Mouse (Mus musculus): ENCODE data around the gene Tmem246. TPM values are rescaled to one million over a fixed set of nuclear protein-coding genes. Genes with fewer than 3 reads are reported as not detected.
"Not testable (repeated sequence)": the region's sequence is repeated elsewhere in the genome, so short reads cannot be mapped to it uniquely, and the experiment has no call there.

Tmem246 gene
- 4.0 and 4.4 TPM in 2 replicates for polyA plus RNA-seq (2015; fragmentation: Nextera tagmentation; extraction: Ambion mirVana)

DNA sequence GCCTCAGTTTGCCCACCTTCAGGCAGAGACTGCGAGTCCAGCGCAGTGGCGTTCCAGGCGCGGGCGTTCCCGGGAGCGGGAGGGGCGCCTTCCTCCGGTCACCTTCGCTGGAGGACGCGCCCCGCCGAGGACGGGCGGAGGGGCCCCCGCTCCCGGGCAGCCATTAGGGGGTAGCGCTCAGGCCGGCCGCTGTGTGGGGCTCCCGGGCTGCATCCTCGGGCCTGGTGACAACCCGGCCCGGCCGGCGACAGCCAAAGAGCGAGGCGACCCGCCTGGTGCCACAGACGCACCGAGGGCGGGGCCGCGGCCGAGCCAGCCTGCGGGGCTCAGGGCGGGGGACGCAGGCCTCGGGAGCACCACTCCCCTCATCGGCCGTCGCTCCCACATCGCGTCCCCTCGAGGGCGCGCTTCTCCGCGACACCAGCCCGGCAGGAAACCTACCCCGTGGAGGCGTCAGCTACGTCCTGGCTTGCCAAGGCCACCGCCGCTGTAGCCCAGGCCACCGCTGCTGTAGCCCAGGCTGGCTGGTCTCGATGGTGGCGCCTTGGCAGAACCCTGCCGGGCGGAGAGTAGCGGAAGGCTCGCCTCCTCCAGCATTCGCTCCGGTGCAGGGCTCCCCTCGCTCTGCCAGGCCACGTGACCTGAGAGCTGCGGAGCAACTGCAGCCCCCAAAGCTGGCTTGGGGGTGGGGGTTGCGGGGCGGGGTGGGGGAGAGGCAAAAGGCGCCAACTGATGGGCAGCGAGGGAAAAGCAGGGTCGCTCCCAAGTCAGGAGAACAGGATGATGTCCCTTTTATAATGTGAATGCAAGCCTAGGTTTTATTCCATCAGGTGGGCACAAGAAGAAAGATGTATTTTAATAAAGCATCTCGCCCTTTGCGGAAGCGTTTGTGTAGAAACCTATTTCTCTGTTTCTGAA, at the start of gene Tmem246:
Gene Tmem246 (minus strand): TSS at position 694 of the 918 bp plus-strand sequence.
- DNase-seq (ENCODE audit: low spot score): no peak

DNA sequence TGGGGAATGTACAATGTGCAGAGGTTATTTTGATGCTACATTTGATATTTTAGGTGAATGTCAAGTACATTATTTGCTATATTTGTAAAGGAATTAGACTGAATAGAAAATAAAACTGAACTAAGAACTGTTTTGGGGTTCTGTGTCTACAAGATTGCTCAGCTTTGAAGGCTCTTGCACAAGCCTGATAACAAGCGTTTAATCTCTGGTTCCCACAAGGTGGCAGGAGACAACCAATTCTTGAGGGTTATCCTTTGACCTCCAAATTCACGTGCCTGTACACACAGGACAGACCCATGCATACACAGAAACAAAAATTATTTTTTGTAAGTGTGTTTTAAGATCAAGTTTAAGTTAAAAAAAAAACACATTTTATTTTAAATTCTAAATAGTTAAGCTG, 42.2 kb upstream of the Tmem246 start:
- DNase-seq (ENCODE audit: low spot score): no peak

DNA sequence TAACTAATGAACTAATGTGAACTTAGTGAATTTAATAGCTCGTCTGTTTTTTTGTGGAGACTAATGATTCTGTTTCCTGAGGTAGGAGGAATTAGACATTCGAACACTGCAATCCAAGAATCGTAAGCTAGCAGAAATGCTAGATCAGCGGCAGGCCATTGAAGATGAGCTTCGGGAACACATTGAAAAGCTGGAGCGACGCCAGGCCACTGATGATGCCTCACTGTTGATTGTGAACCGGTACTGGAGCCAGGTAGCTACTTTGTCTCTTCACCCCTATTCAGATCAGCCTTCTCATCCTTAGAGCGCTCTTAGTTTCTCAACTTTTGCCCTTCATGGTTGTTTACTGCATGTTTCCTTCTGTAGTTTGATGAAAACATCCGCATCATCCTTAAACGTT, 40.1 kb upstream of the Tmem246 start:
- DNase-seq (ENCODE audit: low spot score): no peak

DNA sequence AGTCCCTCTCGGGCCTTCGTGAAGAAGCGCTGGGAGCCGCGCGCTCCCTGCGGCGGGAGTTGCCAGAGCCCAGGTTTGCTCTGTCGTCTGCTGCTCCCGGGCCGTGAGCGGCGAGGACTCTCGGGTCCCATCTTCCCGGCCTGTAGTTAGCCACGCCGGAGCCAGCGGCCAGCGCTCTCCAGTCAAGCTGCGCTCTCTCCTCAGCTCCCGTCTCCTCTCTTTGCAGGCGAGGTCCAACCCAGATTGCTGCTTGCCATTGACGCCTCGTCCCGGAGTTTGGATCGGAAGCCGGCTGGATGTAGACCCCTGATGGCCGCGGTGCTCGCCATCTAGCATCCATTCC, 34.4 kb upstream of the Tmem246 start:
- DNase-seq (ENCODE audit: low spot score): no peak

DNA sequence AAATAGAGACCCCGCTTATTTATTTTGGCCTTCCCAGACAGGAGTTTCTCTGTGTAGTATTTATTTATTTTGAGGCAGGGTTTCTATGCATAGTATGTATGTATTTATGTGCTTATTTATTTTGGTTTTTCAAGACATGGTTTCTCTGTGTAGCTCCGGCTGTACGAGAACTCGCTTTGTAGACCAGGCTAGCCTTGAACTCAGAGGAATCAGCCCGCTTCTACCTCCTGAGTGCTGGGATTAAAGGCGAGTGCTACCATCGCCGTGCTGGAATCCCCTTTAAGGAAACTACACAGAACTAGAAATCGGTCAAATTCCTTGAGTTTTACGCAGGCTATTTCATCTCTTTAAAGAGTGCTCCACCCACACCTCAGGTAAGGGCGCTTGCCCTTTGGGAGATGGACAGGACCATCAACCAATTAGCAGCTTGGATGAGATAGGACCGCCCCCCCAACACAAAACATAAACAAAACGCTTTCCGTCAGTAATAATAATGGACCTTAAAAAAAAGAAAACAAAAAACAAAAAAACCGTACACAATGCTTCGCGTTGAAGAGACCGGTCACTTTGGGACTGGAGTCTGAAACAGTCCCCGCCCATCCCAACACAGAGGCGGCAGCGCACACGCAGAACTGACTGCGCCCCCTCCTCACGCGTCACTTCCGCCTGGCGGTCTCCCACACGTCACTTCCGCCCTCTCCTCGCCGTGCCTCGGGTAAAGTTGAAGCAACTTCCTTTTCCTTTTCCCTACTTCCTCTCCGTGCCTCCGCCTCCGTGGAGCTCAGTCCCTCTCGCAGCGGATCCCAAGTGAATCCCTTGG, 33.9 kb upstream of the Tmem246 start, which contains the start of gene Rnf20:
Gene Rnf20 (plus strand): TSS at position 688 of the 820 bp plus-strand sequence.
- peak; percentile 96 for DNase-seq (ENCODE audit: low spot score)

DNA sequence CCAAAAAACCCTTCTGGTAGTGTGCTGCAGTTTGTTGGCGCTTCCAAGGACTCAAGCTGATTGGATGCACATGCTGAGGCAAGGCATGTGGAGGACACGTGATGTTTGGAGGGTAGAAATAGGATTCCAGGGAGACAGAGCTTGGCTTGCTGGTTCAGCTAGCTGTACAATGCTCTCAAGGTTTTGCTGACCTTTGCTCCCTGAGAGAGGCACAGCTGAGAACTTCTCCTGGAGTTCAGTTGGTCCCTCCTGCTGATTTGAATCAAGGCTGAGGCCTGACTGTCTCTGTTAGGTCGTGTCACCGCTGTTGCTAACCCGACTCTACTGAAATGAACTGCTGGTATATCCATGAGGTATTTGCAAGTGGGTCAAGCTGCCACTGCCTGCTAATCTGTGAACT, 31.3 kb upstream of the Tmem246 start:
- no peak for DNase-seq (ENCODE audit: low spot score)

DNA sequence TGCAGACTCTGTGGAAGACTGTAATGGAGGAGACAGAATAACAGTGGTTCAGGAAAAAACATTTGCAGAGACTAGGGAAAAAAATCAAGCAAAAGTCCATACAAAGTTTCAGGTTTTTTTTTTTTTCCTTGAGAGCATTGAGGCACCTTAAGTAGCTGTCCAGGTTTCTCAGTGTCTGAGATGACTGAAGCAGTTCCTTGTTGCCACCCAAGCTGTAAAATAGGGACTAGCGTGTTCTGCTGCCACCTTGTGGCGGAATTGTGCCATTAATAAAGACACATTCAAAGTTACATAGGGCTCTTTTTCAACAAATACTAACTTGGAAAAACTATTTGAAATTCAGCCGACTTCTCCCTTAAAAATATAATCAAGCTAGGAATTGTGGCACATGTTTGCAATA, 29.3 kb upstream of the Tmem246 start:
- DNase-seq (ENCODE audit: low spot score): peak; percentile 74

DNA sequence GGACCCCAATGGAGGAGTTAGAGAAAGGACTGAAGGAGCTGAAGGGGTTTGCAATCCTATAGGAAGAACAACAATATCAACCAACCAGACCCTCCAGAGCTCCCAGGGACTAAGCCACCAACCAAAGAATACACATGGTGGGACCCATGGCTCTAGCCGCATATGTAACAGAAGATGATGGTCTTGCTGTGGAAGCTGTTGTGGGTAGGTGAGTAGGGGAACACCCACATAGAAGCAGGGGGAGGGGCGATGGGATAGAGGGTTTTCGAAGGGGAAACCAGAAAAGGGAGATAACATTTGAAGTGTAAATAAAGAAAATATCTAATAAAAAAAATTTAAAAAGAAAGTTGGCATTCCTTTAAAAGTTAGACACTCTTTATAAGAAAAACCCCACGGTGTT, 27.3 kb upstream of the Tmem246 start:
- not testable (repeated sequence) for DNase-seq (ENCODE audit: low spot score)

DNA sequence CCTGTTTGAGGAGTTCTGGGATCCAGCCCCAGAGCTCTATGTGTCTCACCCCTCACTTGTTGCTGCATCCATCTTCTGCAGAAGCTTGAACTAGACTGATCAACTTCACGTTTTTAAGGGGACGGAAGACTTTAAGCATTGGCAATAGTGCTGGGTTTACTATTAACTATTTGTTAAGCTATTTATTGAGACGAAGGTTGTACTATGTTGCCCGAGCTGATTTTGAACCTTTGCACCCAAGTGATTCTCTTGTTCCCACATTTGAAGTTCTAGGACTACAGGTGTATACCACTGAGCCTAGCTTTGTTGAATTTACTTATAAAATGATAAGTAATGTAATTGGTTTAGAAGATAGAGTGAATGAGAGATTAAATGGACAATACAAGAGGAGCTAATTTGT, 26.2 kb upstream of the Tmem246 start:
- DNase-seq (ENCODE audit: low spot score): no peak

DNA sequence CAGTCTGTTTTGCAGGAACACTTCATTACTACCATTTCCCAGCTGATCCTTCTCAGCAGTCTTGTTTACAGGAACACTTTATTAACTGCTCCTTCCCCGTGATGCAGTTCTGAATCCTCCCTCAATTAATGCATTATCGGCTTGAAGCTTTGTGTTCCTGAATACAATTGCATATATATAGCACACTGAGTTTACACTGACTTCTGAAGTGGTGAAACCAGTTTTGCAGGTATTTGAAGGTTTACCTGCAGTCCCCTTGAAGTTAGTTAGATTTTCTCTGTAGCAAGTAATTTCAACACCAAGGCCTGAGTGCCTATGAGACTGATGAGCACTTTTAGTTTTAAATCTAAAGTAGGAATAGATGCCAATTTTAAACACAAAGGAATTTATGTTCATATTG, 24.6 kb upstream of the Tmem246 start:
- DNase-seq (ENCODE audit: low spot score): no peak

DNA sequence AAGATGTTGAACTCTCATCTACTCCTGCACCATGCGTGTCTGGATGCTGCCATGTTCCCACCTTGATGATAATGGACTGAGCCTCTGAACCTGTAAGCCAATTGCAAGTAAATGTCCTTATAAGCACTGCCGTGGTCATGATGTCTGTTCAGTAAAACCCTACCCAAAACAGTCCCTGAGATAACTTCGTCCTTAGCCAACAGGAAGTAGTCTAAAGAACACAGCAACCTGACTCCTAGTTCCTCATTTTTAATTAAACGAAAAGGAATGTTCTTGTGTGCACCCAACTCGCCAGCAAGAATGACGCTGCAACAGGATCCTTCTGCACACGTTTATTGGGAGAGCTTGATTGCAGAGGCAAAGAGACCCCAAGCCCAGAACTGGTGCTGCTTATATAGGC, 22.2 kb upstream of the Tmem246 start:
- DNase-seq (ENCODE audit: low spot score): not testable (repeated sequence)

DNA sequence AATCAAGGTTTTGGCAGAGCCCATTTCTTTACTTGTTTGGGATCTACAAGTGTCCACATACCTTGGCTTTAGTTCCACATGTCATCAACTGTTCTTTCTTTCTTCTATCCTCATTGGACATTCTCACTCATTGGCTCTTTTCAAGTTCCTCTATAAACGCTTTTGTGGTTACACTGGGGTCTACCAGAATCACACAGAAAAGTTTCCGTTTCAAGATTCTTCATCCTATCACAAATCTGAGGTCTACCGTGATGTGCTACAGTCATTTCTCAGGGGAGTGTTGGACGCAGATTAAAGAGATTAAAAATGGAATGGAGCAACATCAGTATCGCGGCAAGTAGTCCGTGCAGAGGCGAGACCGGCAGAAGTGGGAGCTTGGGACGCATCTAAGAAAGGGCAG, 19.2 kb upstream of the Tmem246 start:
- DNase-seq (ENCODE audit: low spot score): no peak

DNA sequence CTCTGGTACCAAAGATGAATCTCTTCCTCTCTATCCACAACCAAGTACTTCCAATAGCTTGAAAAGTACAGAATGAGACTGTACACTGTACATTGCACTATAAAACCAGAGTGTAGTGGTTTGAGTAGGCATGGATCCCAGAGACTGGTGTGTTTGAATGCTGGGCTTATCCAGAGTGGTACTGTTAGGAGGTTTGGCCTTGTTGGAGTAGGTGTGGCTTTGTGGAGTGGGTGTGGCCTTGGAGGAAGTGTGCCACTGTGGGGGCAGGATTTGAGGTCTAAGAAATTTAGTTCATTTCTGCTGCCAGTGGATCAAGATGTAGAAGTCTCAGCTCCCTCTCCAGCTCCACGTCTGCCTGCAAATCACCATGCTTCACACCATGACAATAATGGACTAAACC, 7.8 kb upstream of the Tmem246 start:
- no peak for DNase-seq (ENCODE audit: low spot score)

DNA sequence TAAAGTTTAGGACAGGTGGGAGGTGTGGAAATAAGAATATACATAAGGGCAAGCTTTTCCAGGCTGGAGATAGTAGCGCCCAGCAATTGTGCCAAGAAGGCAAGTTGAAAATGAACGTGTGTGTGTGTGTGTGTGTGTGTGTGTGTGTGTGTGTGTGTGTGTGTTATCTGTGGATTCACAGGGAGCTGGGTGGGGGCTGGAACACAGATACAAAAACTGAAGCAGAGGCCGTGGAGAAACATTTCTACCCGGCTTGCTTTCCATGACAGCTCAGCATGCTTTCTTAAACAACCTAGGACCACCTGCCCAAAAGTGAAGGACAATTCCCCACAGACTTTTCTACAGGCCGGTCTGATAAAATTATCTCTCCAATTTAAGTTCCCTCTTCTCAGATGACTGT, 6.9 kb upstream of the Tmem246 start:
- no peak for DNase-seq (ENCODE audit: low spot score)

DNA sequence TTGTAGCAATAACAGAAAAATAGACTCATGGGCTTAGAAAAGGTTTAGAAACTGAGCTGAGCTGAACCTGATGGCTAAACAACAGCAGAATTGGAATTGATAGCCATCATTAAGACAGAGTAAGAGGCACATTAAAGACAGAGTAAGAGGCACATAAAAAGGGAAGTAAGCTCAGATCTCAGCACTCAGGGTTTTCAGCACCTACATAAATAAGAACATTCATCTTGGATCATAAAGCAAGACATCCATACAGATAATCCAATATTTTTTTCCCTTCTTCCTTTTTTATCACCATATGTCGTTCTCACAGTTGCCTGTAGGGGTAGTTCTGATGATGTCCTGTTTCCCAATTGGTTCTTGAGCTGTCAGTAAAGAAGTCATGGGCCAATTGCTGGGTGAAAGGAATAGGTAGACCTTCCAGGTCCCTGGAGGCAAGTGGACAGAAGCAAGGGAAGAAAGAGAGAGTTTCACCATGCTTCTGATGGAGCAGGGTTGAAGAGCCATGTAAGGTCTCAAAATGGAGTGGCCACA, 6.4 kb upstream of the Tmem246 start:
- DNase-seq (ENCODE audit: low spot score): no peak

DNA sequence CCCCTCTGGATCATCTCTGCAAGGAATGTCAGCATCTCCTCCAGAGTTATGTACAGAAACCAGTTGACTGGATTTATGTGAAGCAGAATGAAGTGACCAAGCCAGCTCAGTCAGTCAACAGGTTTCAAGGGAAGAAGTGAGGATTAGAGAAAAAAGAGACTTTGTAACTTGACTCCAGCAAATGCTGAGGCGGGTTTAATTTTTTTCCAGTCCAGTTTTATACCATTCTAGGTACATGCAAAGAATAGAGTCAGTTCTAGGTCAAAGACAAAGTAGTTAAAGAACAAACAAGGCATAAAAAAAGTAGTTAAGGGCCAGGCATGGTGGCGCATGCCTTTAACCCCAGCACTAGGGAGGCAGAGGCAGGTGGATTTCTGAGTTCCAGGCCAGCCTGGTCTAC, 5.5 kb upstream of the Tmem246 start:
- no peak for DNase-seq (ENCODE audit: low spot score)

DNA sequence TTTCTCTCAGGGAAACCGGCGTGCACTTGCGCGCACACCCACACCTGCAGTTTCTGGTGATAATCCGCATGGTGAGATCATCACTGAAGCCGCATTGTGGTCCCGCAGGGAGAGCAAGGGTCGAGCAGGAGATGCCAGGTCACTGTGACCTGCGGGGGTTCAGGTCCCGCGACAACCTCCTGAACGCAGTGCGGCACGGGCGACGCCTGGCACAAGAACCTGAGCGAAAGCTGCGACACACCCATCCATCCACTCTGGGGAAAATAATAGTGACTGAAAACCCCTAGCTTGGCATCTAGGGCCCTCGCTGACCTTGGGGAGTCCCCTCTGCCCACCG, 862 bp downstream of the Tmem246 start:
- DNase-seq (ENCODE audit: low spot score): no peak

DNA sequence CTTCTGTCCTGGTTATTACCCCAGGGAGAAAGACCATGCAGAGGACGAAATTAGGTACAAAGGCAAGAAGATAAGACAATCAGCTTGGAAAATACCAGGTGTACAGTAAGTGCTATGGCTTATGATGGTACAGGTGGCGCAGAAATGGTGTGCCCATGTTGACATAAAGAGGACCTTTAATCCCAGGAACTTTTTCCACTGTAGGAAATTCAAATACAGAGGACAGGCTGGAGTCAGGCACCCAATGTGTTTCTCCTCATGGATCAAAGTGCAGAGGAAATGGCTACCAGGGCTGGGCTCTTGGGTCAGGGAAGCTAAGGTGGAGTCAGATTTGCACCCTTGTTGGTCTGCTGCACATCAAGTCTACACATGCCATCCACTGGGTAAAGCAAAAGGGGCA, 7.5 kb downstream of the Tmem246 start:
- no peak for DNase-seq (ENCODE audit: low spot score)

DNA sequence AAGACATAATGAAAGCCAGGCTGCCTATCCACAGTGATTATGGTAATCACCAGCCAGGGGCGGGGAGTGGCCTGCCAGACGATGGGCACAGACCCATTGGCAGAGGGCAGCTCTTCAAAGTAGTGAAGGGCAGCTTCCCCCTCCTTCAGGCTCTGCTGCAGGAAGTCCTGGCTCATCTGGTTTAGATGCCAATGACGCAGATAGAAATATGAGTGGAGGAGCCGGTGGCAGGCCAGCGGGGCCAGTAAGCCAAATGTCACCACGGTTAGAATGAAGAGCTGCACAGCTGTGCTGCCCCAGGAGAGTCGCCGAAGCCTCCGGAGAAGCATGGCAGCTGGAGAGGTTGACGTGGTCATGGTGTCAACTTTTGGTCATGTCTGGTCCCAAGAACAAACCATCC, 10.9 kb downstream of the Tmem246 start:
- DNase-seq (ENCODE audit: low spot score): no peak

DNA sequence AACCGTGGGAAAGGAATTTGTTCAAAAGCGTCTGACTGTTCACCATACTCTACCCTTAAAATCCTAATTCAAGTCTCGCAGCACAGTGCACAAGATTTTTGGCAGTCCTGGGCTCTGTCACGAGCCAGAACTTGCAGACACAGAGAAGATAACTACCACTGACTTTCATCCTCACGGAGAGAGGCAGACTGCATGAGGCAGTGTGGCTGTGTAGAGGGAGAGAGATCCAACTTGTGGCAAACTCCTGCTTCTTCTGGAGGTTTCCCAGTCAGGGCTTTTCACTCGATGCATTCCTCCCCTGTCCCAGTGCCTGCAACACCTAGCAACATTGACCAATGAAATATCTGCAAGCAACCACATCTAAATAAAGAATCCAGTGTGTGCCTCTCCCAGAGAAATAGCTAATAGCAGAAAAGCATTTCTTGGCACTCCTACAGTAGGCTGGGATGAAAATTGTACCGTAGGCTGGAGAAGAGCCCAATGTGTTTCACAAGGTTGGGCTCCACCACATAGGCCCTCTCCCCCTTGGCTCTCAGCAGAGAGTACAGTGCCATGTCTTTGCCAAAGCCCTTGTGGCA, 12.1 kb downstream of the Tmem246 start:
- no peak for DNase-seq (ENCODE audit: low spot score)

DNA sequence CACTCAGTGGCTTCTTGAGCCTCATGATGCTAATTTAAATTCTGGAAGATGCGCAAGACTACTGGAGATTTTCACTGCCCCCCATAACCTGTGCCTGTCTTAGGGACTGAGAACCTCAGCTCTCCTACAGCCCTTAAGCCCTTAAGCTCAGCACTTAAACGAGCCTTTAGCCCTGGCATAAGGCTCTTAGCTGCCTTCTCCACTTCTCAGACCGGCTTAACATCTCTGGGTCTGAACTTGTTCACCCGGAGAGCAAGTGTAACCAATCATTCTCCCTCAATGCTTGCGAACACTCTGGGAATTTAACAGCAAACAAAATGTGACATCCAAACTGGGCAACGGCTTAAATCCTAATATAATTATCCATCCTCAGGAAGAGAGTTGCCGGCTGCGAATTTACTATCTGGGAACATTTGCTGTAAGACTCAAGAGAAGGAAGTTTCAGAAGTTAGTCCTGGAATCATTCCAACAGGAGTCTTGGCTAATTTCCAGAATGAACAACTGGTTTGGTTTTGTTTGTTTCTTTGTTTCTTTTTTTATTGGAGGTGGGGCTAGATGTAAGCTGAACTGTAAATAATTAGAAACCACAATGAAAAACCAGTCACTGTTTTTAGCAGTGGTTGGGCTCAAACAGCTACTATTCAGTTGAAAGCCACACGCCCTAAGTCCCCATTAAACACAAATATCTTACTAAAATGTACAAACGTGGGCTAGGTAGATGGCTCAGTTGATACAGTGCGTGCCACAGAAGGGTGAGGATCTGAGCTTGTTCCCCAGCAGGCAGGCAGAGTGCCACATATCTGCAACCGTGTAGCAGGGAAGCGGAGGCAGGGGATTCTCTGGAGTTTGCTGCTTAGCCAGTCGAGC, 13.5 kb downstream of the Tmem246 start:
- DNase-seq (ENCODE audit: low spot score): no peak

Measured in thymus, postnatal 0 days (tissue).